Mouse (Mus musculus) gastrocnemius, postnatal 4 days (tissue): Measurements from ENCODE around the gene Mras. TPM values are rescaled to one million over a fixed set of nuclear protein-coding genes. Genes with fewer than 3 reads are reported as not detected.
A peak's percentile ranks its signal among the peaks of the same experiment; 100 is the strongest.

Experiments
- DNase-seq, 2 experiments: peaks; one replicate each; pipeline ENCODE4 v3.0.0; 2021 to 2022; ENCODE audit warnings: low spot score in 2 of 2, mixed read lengths in 2 of 2
- total RNA-seq, 2 experiments: library from RNA; stranded (reverse); gene quantifications; 2 replicates each; pipeline ENCODE4 v1.2.3; 2021

Gene Mras
- total RNA-seq, 2 experiments from 2014 or later, result 12.9 to 13.2 TPM

- no peak for DNase-seq
Observed at GRCm38 (mm10) chr9:99361946-99362345, 75.2 kb downstream of the Mras start.

- no peak for DNase-seq
Observed at GRCm38 (mm10) chr9:99359012-99359411, 78.2 kb downstream of the Mras start.

- DNase-seq, result peak in 1 of 2 experiments; percentile 26
Observed at GRCm38 (mm10) chr9:99357921-99358692, 79.1 kb downstream of the Mras start, which contains the start of gene Esyt3. TSS of gene Esyt3 (minus strand) at chr9:99358557.

DNA sequence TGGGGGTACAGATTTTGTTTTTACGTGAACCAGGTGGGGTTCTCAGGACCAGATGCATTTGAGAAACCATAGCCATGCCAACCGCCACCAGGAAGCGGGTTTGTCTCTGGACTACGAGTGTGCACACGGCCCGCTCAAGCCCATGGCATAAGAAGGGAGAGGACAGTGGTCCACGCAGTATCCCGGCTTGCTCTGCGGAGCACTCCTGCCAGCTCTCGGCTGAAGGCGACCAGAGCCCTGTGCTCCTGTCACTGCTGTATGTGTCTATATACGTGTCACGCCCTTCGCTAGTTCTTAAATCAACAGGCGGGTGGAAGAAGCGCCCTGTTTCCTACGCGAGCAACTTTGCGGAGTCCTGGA lies 79.6 kb downstream of the Mras start:
- DNase-seq, result no peak

- no peak for DNase-seq
Observed at GRCm38 (mm10) chr9:99355971-99356370, 81.2 kb downstream of the Mras start.

GRCm38 (mm10) chr9:99354796-99355195 lies 82.4 kb downstream of the Mras start:
- DNase-seq, result no peak

- no peak for DNase-seq
Observed at GRCm38 (mm10) chr9:99353390-99353789, 83.8 kb downstream of the Mras start.

- DNase-seq, result no peak
Observed at GRCm38 (mm10) chr9:99352964-99353363, 84.2 kb downstream of the Mras start.

GRCm38 (mm10) chr9:99345351-99345792 lies 91.8 kb downstream of the Mras start:
- DNase-seq, result no peak

DNA sequence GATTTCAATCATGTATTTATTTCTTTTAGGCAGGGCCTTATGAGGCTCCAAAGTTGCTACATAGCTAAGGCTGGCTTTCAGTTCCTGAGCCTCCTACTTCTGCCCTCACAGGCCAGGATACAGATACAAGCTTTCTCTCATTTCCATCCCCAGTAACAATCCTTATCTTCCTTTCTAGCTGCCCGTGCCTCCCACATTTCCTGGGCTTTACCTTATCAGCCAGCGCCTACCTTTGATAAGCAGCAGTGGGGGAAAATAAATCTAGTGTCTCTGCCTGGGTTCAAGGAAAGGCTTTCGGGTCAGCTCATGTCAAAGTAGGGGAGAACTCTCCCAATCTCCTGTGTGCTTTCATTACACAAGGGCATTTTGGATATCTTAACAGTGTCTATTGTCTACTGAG lies 95.6 kb downstream of the Mras start:
- no peak for DNase-seq

GRCm38 (mm10) chr9:99340126-99340525 lies 97.1 kb downstream of the Mras start:
- DNase-seq, result no peak

DNA sequence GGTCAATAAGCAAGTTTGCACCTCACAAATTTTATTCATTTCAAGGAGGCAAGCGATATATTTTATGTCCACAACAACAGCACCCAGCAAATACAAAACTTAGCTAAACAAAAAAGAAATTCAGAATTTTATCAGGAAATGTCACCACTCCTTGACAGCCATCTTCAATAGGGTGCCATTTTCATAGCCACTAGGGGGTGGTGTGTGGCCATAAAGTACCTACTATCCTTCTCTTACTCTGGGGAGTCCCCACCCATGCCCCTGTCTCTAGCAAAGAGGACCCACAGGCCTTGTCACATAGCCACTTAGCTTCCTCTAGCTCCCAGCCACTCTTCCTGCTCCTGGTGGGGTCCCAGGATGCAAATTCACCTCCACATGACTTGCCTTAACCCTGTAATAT lies 98.0 kb downstream of the Mras start:
- DNase-seq, result no peak

GRCm38 (mm10) chr9:99338293-99338692 lies 98.9 kb downstream of the Mras start:
- DNase-seq, result no peak

- no peak for DNase-seq
Observed at GRCm38 (mm10) chr9:99336538-99336937, 100.6 kb downstream of the Mras start.

Other genes with a start within 250 kb of the Mras start
- gene Faiml, start 200.1 kb downstream of the Mras start, total RNA-seq, result not detected
- 1 to 10 TPM; 4.8 to 6.3 TPM for gene Cep70, start 194.0 kb downstream of the Mras start, total RNA-seq
- under 1 TPM; 0.29 to 0.37 TPM for gene Esyt3, start 78.8 kb downstream of the Mras start, total RNA-seq
- gene Nme9, start 14.1 kb upstream of the Mras start, total RNA-seq, result not detected
- 10 to 100 TPM; 23.9 to 25.4 TPM for gene Armc8, start 131.5 kb upstream of the Mras start, total RNA-seq
- 10 to 100 TPM in 1 of 2 experiments, 1 to 10 TPM in 1; 9.5 to 10.3 TPM for gene Dbr1, start 138.4 kb upstream of the Mras start, total RNA-seq
- gene A4gnt, start 175.1 kb upstream of the Mras start, total RNA-seq, result not detected
- gene Dzip1l, start 192.1 kb upstream of the Mras start, total RNA-seq, result 1 to 10 TPM; 8.3 to 8.9 TPM